Mouse (Mus musculus) heart, adult 18-20 months (tissue): ENCODE results near the gene Pum3. TPM values are rescaled to one million over a fixed set of nuclear protein-coding genes. Genes with fewer than 3 reads are reported as not detected.
A peak's percentile ranks its signal among the peaks of the same experiment; 100 is the strongest.
"Not testable (repeated sequence)": the region's sequence is repeated elsewhere in the genome, so short reads cannot be mapped to it uniquely, and the experiment has no call there.

ENCODE experiments used
- DNase-seq, 2 experiments: peaks; one replicate each; pipeline ENCODE4 v3.0.0; 2021 to 2022; ENCODE audit warnings: mixed read lengths in 1 of 2
- total RNA-seq, 2 experiments: library from RNA; stranded (reverse); gene quantifications; 2 replicates each; pipeline ENCODE4 v1.2.3; 2021

Pum3 gene
- total RNA-seq, 2 experiments from 2014 or later: 32.0 to 34.1 TPM

GRCm38 (mm10) chr19:27394341-27394990 is 35.2 kb downstream of the Pum3 start:
- DNase-seq: no peak

GRCm38 (mm10) chr19:27392431-27392830 is 37.2 kb downstream of the Pum3 start:
- DNase-seq: no peak

- no peak for DNase-seq
Measured at GRCm38 (mm10) chr19:27391344-27391743, 38.3 kb downstream of the Pum3 start.

DNA sequence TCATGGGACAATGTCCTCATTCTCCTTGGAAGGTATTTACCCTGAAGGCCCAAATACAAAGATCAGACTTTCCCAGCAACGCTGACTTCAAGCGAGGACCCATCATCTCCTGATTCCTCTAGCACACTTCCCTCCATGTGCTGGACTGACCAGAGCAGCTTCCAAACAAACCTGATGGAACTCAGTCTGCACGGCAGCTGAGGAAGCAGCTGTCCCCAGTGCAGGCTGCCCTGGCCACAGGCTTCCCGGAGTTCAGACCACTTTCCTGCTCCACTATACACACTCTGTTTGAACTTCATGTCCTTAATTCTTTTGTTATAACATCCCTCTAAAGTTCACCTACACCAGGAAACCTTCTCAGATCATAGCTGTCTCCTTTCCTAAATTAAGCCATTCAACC is 40.1 kb downstream of the Pum3 start:
- DNase-seq: not testable (repeated sequence)

DNA sequence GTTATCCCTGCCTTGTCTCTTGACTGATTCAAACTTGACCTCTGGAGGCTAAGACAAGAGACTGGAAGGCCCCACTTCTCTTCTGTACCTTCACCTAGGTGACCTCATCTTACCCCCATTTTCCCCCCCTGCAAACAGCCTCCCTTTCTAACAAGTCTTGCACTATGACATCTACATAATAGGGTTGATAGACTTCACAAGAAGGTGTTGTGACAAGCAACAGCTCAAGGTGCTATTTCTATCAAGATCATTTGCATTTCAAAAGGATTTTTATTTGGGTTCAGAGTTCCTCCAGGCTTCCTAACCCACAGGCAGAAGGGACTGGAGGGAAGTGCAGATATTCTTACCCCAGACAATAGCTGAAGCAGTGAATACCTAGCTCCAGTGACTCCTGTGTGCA is 44.3 kb downstream of the Pum3 start:
- DNase-seq: no peak

DNA sequence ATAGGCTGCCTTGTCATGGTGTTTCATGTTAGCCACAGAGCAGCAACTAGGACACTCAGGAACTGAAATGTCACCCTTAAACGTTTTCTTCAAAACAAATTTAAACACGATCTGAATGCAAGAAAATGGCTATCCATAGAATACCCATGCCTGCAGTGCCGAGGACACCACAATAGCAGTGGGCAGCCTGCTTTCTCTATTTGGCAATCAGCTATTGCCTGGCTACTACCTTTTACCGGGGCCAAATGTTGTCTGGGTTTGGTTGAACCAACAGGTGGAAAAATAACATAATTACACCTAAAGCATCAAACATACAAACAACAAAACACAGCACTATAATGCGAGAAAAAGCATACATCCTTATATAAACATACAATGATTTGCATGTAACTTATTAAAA is 46.4 kb downstream of the Pum3 start:
- no peak for DNase-seq

DNA sequence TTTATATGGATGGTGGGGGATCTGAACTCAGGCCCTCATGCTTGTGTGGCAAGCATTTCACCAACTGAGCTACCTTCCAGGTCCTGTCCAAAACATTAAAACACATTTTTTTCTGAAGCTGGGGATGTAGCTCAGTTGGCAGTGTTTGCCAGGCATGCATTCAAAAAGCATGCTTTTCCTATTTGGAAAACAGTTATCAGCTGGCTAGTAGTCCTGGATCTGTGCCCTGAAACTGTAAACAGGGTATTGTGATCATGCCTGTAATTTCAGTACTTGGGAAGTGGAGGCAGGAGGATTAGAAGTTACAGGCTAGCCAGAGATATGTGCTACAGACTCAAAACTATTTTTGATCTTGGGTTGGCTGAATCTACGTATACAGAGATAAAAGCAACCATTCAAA is 47.5 kb downstream of the Pum3 start:
- peak; percentile 11 to 40 for DNase-seq

- DNase-seq: no peak
Measured at GRCm38 (mm10) chr19:27379712-27380401, 49.8 kb downstream of the Pum3 start.

DNA sequence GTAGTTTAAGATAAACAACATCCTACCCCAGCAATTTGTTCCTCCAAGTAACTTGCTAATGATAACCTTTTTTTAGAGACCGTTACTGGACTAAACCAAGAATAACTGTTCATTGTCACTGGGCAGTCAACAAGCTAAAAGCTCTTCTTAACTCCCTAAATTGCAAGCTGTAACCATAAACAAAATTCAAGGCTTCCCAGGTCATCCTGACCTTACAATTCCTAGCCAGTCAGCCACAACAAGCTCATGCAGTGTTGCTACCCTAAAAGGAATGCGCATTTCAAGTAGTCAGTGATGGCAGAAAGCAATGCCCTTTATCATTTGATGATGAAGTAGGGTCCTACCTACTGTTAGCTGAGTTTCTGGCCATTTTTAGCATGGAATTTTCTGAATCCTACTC is 58.8 kb downstream of the Pum3 start:
- no peak for DNase-seq

GRCm38 (mm10) chr19:27370174-27370573 is 59.5 kb downstream of the Pum3 start:
- DNase-seq: no peak

GRCm38 (mm10) chr19:27369461-27370135 is 60.0 kb downstream of the Pum3 start:
- DNase-seq: no peak

GRCm38 (mm10) chr19:27366113-27366746 is 63.4 kb downstream of the Pum3 start:
- DNase-seq: no peak

DNA sequence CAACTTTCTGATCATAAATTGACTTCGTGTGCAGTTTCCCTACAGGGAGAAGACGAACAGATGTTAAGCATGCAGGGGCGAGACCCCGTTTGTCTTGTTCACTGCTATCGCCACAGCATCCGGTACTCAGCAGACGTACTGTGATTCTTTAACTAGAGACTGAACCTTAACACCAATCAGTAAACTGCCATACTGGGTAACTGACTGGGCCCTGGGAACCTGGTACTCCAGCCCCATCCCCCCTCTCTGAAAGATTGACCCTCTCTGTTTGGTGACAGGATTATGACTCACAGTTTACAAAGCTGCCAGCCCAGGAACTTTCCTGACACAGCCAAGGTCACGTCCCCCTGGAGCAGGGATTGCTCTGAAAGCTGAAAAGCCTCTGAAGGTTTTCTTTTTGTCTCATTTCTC is 65.1 kb downstream of the Pum3 start:
- DNase-seq: peak; percentile 67 to 73

DNA sequence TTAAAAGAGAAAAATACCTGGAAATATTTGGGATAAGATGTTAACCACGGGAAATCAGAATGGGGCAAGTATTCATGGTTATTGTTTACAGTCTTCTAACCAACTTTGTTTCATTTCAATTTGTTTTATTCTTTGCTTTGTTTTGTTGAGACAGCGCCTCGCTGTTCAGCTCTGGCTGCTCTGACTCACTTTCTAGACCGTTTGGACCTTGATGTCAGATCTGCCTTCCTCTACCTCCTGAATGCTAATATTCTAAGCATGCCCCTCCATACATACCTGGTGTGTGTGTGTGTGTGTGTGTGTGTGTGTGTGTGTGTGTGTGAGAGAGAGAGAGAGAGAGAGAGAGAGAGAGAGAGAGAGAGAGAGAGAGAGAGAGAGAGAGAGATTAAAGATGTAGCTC is 65.7 kb downstream of the Pum3 start:
- peak in 1 of 2 experiments; percentile 10 for DNase-seq

DNA sequence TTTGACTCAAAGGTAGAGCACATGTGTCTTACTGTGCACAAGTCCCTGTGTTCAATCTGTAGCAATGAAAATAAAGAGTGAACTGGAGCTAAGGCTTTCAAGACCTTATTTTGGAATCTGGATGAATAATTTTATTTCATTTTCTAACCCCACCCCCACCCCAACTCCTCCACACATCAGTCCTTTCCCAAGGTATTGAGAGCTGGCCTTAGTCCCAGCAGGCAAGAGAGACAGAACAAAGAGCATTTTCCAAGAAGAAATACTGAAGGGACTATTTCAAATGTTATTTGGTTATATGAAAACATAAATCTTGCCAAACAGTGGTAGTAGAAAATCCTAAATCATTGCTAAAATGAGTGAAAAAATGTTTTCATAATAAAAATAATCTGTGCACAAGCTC is 69.2 kb downstream of the Pum3 start:
- DNase-seq: no peak

- DNase-seq: peak; percentile 16 to 33
Measured at GRCm38 (mm10) chr19:27351700-27352099, 77.9 kb downstream of the Pum3 start.

DNA sequence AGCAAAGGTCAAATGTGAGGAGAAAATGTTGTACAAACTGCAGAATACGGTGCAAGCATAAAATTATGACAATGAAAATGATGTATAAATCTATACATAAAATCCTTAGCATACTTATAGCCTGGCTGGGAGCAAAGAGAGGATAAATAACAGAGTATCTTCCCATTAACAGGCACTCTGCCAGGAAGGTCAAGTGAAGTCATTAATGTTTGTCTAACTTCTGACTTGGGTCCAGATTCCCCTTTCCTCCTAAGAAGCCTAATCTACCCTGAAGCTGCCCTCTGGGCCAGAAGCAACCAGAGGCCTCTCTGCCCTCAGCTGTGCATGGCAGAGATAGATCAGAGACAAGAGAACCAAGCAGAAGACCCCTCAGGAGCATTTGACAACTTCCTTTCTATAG is 83.1 kb downstream of the Pum3 start:
- DNase-seq: no peak

Other genes starting within 250 kb of the Pum3 start
- gene Vldlr, start 213.3 kb downstream of the Pum3 start, total RNA-seq: 100 to 1,000 TPM; 240 to 245 TPM
- 1 to 10 TPM; 3.6 to 6.0 TPM for gene Kcnv2, start 107.2 kb downstream of the Pum3 start, total RNA-seq